Mouse (Mus musculus) limb, embryonic 11.5 days (tissue): ENCODE results near the gene Gm6588. TPM values are rescaled to one million over a fixed set of nuclear protein-coding genes. Genes with fewer than 3 reads are reported as not detected.

Source experiments
- ATAC-seq: fragments of 200-750 bp; cut with Nextera tagmentation; 2 replicates; pipeline ENCODE4 v1.8.0; 2017; ENCODE audit warnings: low read depth; ENCODE audit not compliant: insufficient number of reproducible peaks, low FRiP score, low TSS enrichment
- DNase-seq: peaks from one replicate; pipeline ENCODE4 v3.0.0-alpha.2; 2015; ENCODE audit warnings: low spot score
- H3K27ac ChIP-seq: fragments of 300-500 bp; sonication (generic); replicated peaks from 2 replicates; pipeline ENCODE4 v1.5.1; 2014; ENCODE audit warnings: low read depth, mild to moderate bottlenecking, low read length
- H3K27me3 ChIP-seq: fragments of 300-500 bp; sonication (generic); 2 replicates; pipeline ENCODE4 v1.6.1; 2014; ENCODE audit warnings: mild to moderate bottlenecking, low read length, mixed read lengths; ENCODE audit not compliant: control insufficient read depth, insufficient read depth
- H3K36me3 ChIP-seq: fragments of 300-500 bp; sonication (generic); 2 replicates; pipeline ENCODE4 v1.6.1; 2014; ENCODE audit warnings: mild to moderate bottlenecking, low read length, moderate library complexity, mixed read lengths; ENCODE audit not compliant: control insufficient read depth, insufficient read depth
- H3K4me1 ChIP-seq: fragments of 300-500 bp; sonication (generic); 2 replicates; pipeline ENCODE4 v1.6.1; 2014; ENCODE audit warnings: low read length, mixed read lengths; ENCODE audit not compliant: control insufficient read depth, insufficient read depth
- H3K4me2 ChIP-seq: fragments of 300-500 bp; sonication (generic); 2 replicates; pipeline ENCODE4 v1.6.1; 2014; ENCODE audit warnings: low read depth, mild to moderate bottlenecking, moderate library complexity; ENCODE audit not compliant: severe bottlenecking
- H3K4me3 ChIP-seq: fragments of 300-500 bp; sonication (generic); 2 replicates; pipeline ENCODE4 v1.5.1; 2014; ENCODE audit warnings: low read depth, low read length
- H3K9ac ChIP-seq: fragments of 300-500 bp; sonication (generic); 2 replicates; pipeline ENCODE4 v1.6.1; 2014; ENCODE audit warnings: mild to moderate bottlenecking, low read length
- H3K9me3 ChIP-seq: fragments of 300-500 bp; sonication (generic); 2 replicates; pipeline ENCODE4 v1.6.1; 2016; ENCODE audit warnings: low read length; ENCODE audit not compliant: control insufficient read depth
- WGBS: fragments of 180-500 bp; shearing (Covaris S2); extraction: QIAGEN DNeasy Blood & Tissue Kit; methylation state at CpG from one replicate; pipeline ENCODE4 v1.1.7; 2014; 5-methylcytosine and 5-hydroxymethylcytosine counted together
- polyA plus RNA-seq: library from polyadenylated mRNA; unstranded; fragments of >200 nt; fragmentation: Nextera tagmentation; extraction: Ambion mirVana; gene quantifications from 2 replicates; pipeline ENCODE4 v1.2.1, GENCODE M21; 2014

Gm6588 gene
- polyA plus RNA-seq, 1 experiment from 2014 or later = not detected

DNA sequence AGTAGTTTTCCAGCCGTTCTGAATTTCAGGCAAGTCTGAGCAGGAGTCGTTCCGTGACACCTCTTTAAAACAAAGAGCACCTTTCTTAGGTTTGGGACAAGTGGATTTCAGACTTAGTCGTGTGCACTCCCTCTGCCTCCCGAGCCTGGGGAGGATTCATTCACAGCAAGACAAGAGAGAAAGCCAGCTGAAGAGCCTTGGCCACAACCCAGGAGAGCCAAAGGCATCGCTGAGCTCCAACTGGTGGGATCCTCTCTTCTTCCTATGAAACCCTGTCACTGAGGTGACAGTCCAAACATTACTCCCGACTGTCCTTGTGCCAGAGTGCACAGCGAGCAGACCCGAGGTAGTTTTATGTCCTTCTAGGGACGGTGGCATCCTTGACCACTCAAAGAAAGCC lies 10.7 kb upstream of the Gm6588 start:
- H3K9ac ChIP-seq = no peak overlapping the region
- no peaks in the 10 kb centered on the region for H3K9me3 ChIP-seq
- DNase-seq = no peak
- H3K27me3 ChIP-seq = no peaks in the 10 kb centered on the region
- no peak overlapping the region for H3K27ac ChIP-seq
- no peak overlapping the region for H3K4me2 ChIP-seq
- H3K4me1 ChIP-seq = no peaks in the 10 kb centered on the region
- H3K4me3 ChIP-seq = no peak overlapping the region
- no peaks in the 10 kb centered on the region for H3K36me3 ChIP-seq
- no peak for ATAC-seq
- WGBS = 51% methylated on average over 10 of the region's 10 CpGs

DNA sequence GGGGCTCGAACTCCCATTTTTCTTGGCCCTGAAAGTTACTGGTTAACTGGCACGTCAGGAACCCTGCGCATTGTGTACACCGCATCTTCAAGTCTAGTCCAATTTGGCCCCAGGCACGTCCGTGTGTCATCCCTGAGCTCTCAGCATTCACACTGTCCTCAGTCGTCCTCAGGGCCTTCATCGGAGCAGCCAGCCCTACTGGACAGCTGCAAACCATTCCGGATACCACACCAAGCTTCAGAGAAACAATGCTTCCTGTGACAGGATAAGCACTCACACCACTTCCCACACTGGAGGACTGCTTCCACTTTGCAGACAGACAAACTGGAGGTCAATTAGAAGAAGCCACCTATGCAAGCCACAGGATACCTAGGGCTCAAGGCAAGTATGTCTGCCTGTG lies 3.9 kb downstream of the Gm6588 start:
- Histone ChIP-seq H3K9me3 (no peaks in the 10 kb centered on the region), H3K4me1 (no peaks in the 10 kb centered on the region), H3K36me3 (no peaks in the 10 kb centered on the region), H3K27ac (no peak overlapping the region), H3K27me3 (no peaks in the 10 kb centered on the region), H3K4me3 (no peak overlapping the region), H3K4me2 (no peak overlapping the region), H3K9ac (no peak overlapping the region)
- 78% methylated on average over 9 of the region's 9 CpGs for WGBS
- ATAC-seq (no peak), DNase-seq (no peak)

DNA sequence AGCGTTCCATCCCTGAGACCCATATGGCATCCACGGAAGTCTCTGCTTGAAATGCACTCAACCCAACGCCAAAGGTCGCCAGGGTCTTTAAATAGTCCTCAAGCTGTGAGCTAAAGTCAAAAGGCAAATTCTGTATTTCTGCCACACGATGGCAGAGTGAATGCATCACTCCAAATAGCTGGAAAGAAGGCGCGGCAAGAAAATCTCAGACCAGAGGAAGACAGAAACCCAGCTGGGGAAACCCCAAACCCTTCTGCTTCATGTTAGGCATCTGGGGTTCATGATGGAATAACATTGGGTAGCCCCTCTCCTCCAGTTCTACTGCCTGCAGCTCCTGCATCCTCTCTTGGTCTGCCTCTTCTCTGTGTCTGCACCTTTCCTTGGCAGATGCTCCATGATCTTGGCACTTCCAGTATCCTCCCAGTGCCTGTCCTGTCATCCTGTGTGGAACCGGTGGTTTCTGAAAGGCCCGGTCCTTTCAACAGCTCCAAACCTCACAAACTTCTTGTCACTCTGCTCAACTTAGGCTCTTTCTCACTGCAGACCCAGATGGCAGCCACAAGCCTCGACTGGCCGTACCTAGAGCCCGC lies 5.8 kb downstream of the Gm6588 start:
- Histone ChIP-seq H3K4me1 (no peaks in the 10 kb centered on the region), H3K27me3 (no peaks in the 10 kb centered on the region), H3K4me2 (no peak overlapping the region), H3K9me3 (no peaks in the 10 kb centered on the region), H3K27ac (no peak overlapping the region), H3K9ac (no peak overlapping the region), H3K4me3 (no peak overlapping the region), H3K36me3 (no peaks in the 10 kb centered on the region)
- DNase-seq = no peak
- 68% methylated on average over 12 of the region's 12 CpGs for WGBS
- no peak for ATAC-seq

DNA sequence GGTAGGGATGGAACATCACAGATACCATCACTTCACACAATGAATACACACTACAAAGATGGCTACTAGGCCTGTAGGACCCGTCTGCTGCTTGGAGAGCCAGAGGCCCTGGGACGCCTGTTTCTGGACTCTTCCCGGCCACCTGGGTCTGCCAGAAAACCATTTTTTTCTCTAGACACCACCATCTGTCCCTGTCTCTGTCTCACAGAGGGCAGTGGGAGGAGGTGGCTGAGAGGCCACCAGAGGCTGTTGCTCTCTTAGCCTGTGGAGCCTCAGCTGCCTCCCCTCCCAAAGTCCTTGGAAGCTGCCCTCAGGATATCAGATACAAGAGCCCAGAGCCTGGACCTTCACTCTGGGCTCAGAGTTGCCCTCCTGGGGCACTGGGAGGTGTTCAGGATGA lies 10.7 kb downstream of the Gm6588 start:
- Histone ChIP-seq H3K4me2 (no peak overlapping the region), H3K27ac (no peak overlapping the region), H3K36me3 (no peaks in the 10 kb centered on the region), H3K27me3 (no peaks in the 10 kb centered on the region), H3K4me1 (no peaks in the 10 kb centered on the region), H3K4me3 (no peak overlapping the region), H3K9ac (no peak overlapping the region), H3K9me3 (no peaks in the 10 kb centered on the region)
- WGBS = 71% methylated on average over 3 of the region's 3 CpGs
- DNase-seq (no peak), ATAC-seq (no peak)

DNA sequence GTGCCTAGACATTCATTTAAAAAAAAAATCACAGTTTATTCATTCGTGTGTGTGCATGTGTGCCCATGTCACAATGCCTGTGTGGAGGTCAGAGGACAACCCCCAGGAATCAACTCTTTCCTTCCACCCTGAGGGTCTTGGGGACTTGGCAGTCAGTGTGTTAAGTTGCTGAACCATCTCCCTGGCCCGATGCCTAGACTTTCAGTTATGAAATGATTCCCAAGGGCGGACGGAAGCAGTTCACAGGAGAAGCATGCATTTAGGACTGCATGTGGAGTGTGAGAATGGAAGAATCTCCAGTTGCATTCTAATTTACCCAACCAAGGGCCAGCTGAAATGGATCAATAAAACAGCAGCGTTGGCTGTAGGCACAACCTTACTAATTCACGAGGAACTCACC lies 17.1 kb downstream of the Gm6588 start:
- no peaks in the 10 kb centered on the region for H3K27me3 ChIP-seq
- H3K4me1 ChIP-seq = no peaks in the 10 kb centered on the region
- DNase-seq (no peak), ATAC-seq (no peak)
- 81% methylated on average over 6 of the region's 6 CpGs for WGBS
- H3K4me3 ChIP-seq = no peak overlapping the region
- no peak overlapping the region for H3K4me2 ChIP-seq
- no peak overlapping the region for H3K9ac ChIP-seq
- H3K27ac ChIP-seq = no peak overlapping the region
- H3K9me3 ChIP-seq = no peaks in the 10 kb centered on the region
- H3K36me3 ChIP-seq = no peaks in the 10 kb centered on the region

DNA sequence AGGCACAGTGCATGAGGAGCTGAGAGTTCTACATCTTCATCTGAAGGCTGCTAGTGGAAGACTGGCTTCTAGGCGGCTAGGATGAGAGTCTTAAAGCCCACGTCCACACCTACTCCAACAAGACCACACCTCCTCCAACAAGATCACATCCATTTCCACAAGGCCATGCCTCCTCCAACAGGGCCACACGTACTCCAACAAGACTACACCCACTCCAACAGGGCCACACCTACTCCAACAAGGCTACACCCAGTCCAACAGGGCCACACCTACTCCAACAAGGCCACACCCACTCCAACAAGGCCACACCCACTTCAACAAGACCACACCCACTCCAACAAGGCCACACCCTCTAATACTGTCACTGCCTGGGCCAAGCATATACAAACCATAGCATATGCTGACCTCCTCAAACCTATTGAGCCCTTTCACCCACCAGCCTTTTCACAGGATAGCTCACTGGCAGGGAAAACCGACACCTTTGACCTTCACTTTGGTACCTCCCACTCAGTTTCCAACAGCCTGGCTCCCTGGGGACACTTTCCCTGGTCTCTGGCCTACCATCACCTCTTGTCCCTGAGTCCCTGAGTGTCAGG lies 19.9 kb downstream of the Gm6588 start:
- Histone ChIP-seq H3K9me3 (no peaks in the 10 kb centered on the region), H3K4me2 (no peak overlapping the region), H3K36me3 (no peaks in the 10 kb centered on the region), H3K4me1 (no peaks in the 10 kb centered on the region; the same call in 1 of the 2 replicates), H3K4me3 (no peak overlapping the region), H3K27ac (no peak overlapping the region), H3K9ac (no peak overlapping the region), H3K27me3 (no peaks in the 10 kb centered on the region)
- DNase-seq (no peak), ATAC-seq (no peak)
- 90% methylated on average over 4 of the region's 4 CpGs for WGBS

DNA sequence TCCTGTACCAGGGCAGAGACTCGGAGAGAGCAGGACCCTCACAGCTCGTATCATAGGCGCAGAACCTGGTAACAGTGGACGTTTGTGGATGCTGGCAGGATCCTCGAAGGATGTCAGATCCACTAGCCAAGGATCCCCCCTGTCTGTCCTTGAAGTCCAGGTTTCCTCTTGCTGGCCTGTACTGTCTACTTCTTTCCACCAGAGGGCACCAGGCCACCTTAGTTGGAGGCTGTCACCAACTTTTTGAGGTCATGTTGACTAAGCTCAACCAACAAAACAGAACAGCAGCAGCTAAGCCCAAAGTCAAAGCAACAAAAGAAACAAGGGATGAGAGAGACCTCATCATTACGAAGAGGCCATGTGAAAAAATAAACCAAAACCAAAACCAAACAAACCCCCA lies 20.9 kb downstream of the Gm6588 start:
- no peak for ATAC-seq
- Histone ChIP-seq H3K9ac (no peak overlapping the region), H3K27me3 (no peaks in the 10 kb centered on the region), H3K4me3 (no peak overlapping the region), H3K4me1 (no peaks in the 10 kb centered on the region; the same call in 1 of the 2 replicates), H3K9me3 (no peaks in the 10 kb centered on the region), H3K27ac (no peak overlapping the region), H3K4me2 (no peak overlapping the region), H3K36me3 (no peaks in the 10 kb centered on the region)
- DNase-seq = no peak
- 76% methylated on average over 6 of the region's 6 CpGs for WGBS

DNA sequence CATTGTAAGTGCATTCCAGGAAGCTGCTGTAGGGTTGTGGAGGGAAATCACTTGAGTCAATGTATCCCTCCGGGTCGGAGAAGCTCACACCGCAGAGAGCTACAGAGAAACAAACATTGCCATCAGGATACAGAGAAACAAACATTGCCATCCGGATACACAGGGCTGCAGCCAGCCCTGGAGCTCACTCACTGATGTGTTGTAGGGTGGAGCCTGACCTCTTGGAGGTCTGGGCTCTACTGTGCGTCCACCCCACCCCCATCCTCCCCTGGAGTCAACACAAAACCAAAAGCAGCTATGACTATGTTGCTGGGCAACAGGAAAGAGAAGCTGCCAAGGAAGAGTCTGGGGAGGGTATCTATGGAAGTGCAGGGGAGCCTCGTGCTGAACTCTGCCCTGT lies 24.2 kb downstream of the Gm6588 start:
- ATAC-seq (no peak), DNase-seq (no peak)
- Histone ChIP-seq H3K4me2 (no peak overlapping the region), H3K4me3 (no peak overlapping the region), H3K4me1 (no peaks in the 10 kb centered on the region; the same call in 1 of the 2 replicates), H3K36me3 (no peaks in the 10 kb centered on the region), H3K9ac (no peak overlapping the region), H3K27ac (no peak overlapping the region), H3K27me3 (no peaks in the 10 kb centered on the region), H3K9me3 (no peaks in the 10 kb centered on the region)
- WGBS = 66% methylated on average over 6 of the region's 6 CpGs

DNA sequence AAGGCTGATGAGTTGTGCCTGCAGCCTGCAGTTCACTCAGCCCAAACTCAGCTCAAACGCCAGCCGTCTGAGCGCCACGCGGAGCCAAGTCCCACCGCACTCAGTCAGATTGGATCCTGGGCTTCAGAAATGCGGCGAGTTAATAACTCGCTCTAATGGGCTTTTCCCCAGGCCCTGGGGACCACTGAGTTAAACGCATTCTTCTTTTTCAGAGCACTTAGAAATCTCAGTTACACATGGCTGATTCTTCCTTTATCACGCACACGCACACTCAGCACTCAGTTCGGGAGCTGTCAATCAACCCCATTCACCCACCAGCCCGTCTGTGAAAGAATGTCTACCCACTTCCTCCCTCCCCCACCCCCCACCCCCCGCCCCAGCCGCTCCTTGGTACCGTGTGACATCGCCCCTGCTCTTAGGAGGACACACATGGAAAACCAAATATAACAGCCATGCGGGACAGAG lies 32.8 kb downstream of the Gm6588 start:
- ATAC-seq (no peak), DNase-seq (no peak)
- peaks cover 3% of the 10 kb centered on the region; the same call in 1 of the 2 replicates for H3K4me1 ChIP-seq
- H3K27ac ChIP-seq = no peak overlapping the region
- 55% methylated on average over 19 of the region's 19 CpGs for whole genome bisulfite sequencing
- no peaks in the 10 kb centered on the region for H3K27me3 ChIP-seq
- no peak overlapping the region for H3K4me2 ChIP-seq
- H3K9me3 ChIP-seq = no peaks in the 10 kb centered on the region
- no peaks in the 10 kb centered on the region for H3K36me3 ChIP-seq
- H3K9ac ChIP-seq = no peak overlapping the region
- no peak overlapping the region for H3K4me3 ChIP-seq
